Mouse (Mus musculus): ENCODE results near the gene Trappc12.

DNA sequence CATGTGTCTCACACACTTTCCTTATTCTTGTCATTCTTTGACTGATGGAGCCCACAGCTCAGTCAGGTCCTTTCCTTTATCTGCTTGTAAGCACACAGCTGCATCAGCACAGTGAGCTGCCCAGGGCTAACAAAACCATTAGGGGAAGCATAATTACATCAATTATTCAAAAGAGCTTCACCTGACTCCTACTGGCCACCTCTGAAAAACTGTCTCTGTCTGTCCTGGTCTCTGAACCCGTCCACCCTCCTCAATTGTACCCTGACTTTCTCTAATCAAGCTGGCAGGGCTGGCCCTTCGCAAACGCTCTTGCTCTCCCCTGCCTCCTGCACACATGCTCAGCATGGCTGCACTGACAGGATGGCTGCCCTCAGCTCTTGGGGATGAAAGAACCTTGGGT lies 25.9 kb downstream of the Trappc12 start:
- no peak for TF ChIP-seq GATA1 (IDR thresholded peaks at IDR 0.05; ENCODE audit: low read length)
- TF ChIP-seq TAL1 (IDR thresholded peaks at IDR 0.05; ENCODE audit: low read length): no peak

All from erythroblast, embryonic 14.5 days (primary cell).